Mouse (Mus musculus) neural tube, embryonic 15.5 days (tissue): ENCODE measurements around the gene Esrra. TPM values are rescaled to one million over a fixed set of nuclear protein-coding genes. Genes with fewer than 3 reads are reported as not detected.
A peak's percentile ranks its signal among the peaks of the same experiment; 100 is the strongest.

Experiments used
- ATAC-seq: fragments of 200-750 bp; cut with Nextera tagmentation; 2 replicates; pipeline ENCODE4 v1.8.0; 2017; ENCODE audit warnings: mild to moderate bottlenecking, moderate TSS enrichment, moderate library complexity; ENCODE audit not compliant: low FRiP score
- H3K27ac ChIP-seq: fragments of 300-500 bp; sonication (generic); replicated peaks from 2 replicates; pipeline ENCODE4 v1.5.1; 2015; ENCODE audit warnings: mild to moderate bottlenecking, inconsistent platforms
- H3K27me3 ChIP-seq: fragments of 300-500 bp; sonication (generic); replicated peaks from 2 replicates; pipeline ENCODE4 v1.6.1; 2015; ENCODE audit warnings: inconsistent platforms
- H3K36me3 ChIP-seq: fragments of 300-500 bp; sonication (generic); 2 replicates; pipeline ENCODE4 v1.6.1; 2015; ENCODE audit warnings: inconsistent platforms
- H3K4me1 ChIP-seq: fragments of 300-500 bp; sonication (generic); 2 replicates; pipeline ENCODE4 v1.6.1; 2015; ENCODE audit warnings: inconsistent platforms
- H3K4me2 ChIP-seq: fragments of 300-500 bp; sonication (generic); 2 replicates; pipeline ENCODE4 v1.6.1; 2015; ENCODE audit warnings: inconsistent platforms, mild to moderate bottlenecking, moderate library complexity
- H3K4me3 ChIP-seq: fragments of 300-500 bp; sonication (generic); replicated peaks from 2 replicates; pipeline ENCODE4 v1.5.1; 2015; ENCODE audit warnings: mild to moderate bottlenecking, inconsistent platforms
- H3K9ac ChIP-seq: fragments of 300-500 bp; sonication (generic); replicated peaks from 2 replicates; pipeline ENCODE4 v1.6.1; 2015; ENCODE audit warnings: mild to moderate bottlenecking, inconsistent platforms
- H3K9me3 ChIP-seq: fragments of 300-500 bp; sonication (generic); replicated peaks from 2 replicates; pipeline ENCODE4 v1.6.1; 2016; ENCODE audit warnings: inconsistent platforms
- WGBS: fragments of 180-500 bp; shearing (Covaris S2); methylation state at CpG from one replicate; pipeline ENCODE4 v1.1.7; 2015; ENCODE audit warnings: mixed read lengths; 5-methylcytosine and 5-hydroxymethylcytosine counted together
- polyA plus RNA-seq: library from polyadenylated mRNA; unstranded; fragments of >200 nt; fragmentation: Nextera tagmentation; extraction: Ambion mirVana; gene quantifications from 2 replicates; pipeline ENCODE4 v1.2.1, GENCODE M21; 2015

Gene Esrra
- polyA plus RNA-seq, 1 experiment from 2014 or later: 17.1 TPM

DNA sequence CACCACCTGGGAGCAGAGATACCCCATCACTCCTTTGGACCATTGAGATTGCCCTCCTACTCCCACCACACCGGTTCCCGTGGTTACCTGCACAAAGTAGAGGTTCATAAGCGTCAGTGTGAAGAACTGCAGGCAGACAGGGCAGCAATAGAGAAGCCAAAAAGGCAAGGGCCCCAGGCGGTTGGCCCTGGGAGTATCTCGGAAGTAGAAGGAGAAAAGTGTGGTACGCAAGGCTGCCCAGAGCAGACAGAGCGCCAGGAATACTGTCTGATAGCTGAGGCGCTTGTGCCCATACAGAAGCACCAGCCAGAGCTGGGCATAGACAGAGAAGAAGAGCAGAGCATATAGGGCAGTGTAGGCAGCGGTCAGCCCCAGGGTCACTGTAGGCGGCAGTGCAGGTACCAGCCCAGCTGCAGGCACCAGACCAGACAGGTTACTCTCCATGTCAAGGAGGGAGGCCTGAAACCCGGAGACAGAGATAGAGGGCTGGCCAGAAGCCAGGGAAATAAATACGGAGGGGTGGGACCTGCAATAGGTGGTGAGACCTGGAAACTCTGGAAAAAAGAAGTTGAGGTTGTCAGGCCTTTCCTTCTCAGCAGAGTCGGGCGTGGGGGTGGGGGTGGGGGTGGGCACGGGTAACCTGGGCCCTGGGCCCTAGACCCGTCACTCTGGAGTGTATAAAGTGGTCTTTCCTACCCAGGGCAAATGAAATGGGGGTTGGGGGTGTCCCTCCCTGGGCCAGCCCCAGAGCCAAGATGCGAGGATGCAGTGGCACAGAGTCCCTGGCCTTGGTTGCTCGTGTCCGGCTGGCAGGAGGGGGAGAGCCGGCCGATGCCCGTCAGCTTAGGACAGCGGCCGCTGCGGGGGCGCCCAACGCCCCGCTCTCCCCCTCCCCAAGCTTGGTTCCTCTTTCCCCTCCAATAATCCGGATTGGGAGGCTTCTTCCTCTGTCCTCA, 19.1 kb upstream of the Esrra start:
- peaks cover 56% of the 10 kb centered on the region for H3K4me1 ChIP-seq
- H3K9ac ChIP-seq: peak overlapping the region; percentile 97
- no peaks in the 10 kb centered on the region for H3K9me3 ChIP-seq
- peak overlapping the region; percentile 78 for H3K4me3 ChIP-seq
- H3K4me2 ChIP-seq: peak overlapping the region; percentile 99
- H3K27me3 ChIP-seq: peaks cover 18% of the 10 kb centered on the region
- peaks cover 8% of the 10 kb centered on the region; the same call in 1 of the 2 replicates for H3K36me3 ChIP-seq
- peak overlapping the region; percentile 96 for H3K27ac ChIP-seq
- peak; percentile 16; the same call in 1 of the 2 replicates for ATAC-seq
- WGBS: 23% methylated on average over 28 of the region's 29 CpGs

DNA sequence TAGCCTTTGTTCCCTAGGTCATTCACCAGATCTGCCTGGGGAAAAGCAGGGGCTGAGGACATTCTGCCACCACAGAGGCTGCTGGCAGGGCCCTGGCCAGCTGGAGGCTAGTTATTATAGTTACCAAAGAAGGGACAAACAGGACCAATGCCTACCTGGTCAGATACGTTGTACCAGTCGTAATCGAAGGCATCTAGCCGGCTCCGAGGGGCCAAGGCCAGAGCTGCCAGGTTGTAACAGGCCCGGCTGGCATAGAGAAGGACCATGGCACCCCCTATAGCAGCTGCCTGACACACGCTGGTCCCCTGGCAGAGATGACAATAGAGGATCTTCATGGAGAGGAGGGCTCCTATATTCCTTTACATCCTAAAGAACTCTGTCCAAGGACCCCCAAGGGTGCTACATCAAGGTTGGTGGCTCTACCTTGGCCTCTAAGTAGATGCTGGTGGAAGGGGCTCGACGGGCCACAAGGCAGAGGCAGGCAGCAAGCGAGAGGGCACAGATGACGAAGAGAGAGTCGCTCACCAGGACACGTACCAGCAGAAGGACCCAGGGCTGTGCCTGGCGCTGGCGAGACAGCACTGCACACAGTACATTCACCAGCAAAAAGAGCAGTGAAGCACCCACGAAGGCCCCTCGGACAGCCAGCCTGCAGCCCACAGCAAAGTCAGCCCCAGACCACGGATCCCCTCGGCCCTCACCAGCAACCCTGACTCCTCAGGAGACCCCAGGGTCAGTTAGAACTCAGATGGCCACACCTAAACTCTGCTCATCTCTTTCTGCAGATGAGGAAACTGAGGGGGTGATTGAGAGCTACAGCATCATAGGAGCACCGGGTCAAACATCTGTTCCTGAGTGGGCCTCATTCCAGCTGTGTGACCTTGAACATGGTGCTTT, 17.7 kb upstream of the Esrra start:
- Histone ChIP-seq H3K4me2 (peak overlapping the region; percentile 99), H3K9me3 (no peaks in the 10 kb centered on the region), H3K27ac (no peak overlapping the region), H3K4me1 (peaks cover 58% of the 10 kb centered on the region), H3K27me3 (peaks cover 29% of the 10 kb centered on the region), H3K36me3 (0 out of 2 replicates have a peak, but pooled peaks cover 6% of the 10 kb centered on the region), H3K4me3 (peak overlapping the region; percentile 78), H3K9ac (peak overlapping the region; percentile 40)
- 93% methylated on average over 20 of the region's 20 CpGs for WGBS
- no peak for ATAC-seq

DNA sequence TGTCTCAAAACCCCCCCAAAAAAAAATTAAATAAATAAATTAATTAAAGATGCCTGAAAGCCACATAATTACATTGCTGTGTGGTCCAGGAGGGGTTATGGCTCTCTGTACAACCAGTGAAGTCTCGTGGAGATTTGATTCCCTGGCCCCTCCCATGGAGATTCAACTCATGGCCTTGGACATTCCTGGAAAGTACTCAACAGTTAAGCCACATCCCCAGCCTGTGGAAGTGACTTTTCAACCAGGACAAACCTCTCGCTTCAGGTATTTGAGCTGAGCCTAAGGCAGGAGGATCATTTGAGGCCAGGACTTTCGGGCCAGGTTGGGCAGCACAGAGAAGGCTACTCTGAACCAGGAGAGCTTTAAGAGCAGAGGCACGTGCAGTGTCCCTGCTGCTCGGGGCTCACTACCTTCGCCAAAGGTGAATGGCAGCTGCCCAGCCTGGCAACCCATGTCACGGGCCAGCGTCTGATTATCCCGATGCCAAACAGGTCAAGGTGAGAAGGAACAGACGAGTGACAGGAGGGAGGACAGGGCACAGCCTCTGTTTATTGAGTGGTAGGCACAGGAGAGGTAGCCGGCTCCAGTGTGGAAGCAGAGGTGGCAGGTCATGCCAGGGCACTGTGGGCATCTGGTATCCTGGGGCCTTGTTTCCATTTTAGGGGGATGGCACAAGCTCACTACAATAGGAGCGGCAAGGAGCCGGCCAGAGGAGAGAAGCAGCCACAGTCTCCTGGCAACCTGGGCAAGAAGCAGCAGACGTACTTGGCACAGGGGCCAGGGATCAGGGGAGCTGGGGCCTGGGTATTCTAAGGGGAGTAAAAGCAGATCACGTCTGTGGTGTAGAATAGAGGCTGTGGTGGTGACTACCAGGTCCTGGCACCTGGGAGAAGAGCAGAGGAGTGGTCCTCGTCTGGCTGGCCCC, 16.2 kb upstream of the Esrra start:
- peaks cover 61% of the 10 kb centered on the region for H3K4me1 ChIP-seq
- H3K9me3 ChIP-seq: no peaks in the 10 kb centered on the region
- H3K27ac ChIP-seq: no peak overlapping the region
- H3K27me3 ChIP-seq: peaks cover 37% of the 10 kb centered on the region
- H3K4me2 ChIP-seq: peak overlapping the region; percentile 99; the same call in 1 of the 2 replicates
- H3K9ac ChIP-seq: 0 out of 2 replicates have a peak overlapping the region, but pooled peaks have one; percentile 7
- H3K36me3 ChIP-seq: 0 out of 2 replicates have a peak, but pooled peaks cover 6% of the 10 kb centered on the region
- H3K4me3 ChIP-seq: no peak overlapping the region
- no peak for ATAC-seq
- WGBS: 79% methylated on average over 16 of the region's 16 CpGs

GRCm38 (mm10) chr19:6936299-6936698, 14.7 kb upstream of the Esrra start:
- H3K9me3 ChIP-seq: no peaks in the 10 kb centered on the region
- H3K36me3 ChIP-seq: 0 out of 2 replicates have a peak, but pooled peaks cover 6% of the 10 kb centered on the region
- peaks cover 52% of the 10 kb centered on the region for H3K27me3 ChIP-seq
- H3K4me2 ChIP-seq: no peak overlapping the region
- H3K4me1 ChIP-seq: peaks cover 54% of the 10 kb centered on the region
- H3K4me3 ChIP-seq: no peak overlapping the region
- no peak overlapping the region for H3K27ac ChIP-seq
- WGBS: 27% methylated on average over 3 of the region's 3 CpGs
- no peak overlapping the region for H3K9ac ChIP-seq
- no peak for ATAC-seq

DNA sequence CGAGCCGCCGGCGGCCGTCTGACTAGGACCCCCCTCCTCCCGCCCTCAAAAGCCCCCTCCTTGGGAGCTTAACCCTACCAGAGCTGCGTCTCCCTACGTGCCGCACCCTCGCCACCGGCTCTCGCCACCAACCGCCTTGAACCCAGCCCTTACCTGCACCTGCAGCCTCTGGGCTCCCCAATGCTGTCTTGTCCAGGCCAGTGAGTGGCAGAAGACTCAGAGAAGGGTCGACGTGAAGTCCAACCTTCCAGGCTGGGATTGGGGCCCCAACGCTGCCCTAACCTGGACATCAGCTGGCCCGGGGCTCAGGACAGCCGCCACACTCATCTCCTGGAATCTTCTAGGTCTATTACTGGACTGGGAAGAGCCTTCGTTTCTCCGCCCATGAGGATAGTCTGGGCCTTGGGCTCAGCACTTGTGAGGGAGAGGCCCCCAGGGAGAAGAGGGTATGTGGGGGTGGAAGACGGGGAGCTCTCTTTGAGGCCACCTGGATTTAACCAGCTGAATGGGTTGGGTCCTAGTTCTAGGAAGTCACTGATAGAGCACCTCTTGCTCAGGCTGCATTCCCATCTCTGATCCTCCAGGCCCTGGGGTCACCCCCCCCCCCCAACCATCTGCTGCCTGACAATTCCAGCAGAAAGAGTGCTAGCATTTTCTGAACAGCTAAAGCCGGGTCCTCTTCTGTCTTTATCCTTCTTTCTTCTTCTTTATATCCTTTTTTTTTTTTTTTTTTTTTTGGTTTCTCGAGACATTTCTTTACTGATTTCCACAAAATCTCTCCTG, 12.8 kb upstream of the Esrra start, which contains the start of gene Kcnk4:
Gene Kcnk4, minus strand, starts transcription at position 321 of the 783 bp plus-strand sequence.
- Histone ChIP-seq H3K4me2 (peak within 1 kb of the TSS; percentile 76), H3K4me1 (peaks cover 37% of the 10 kb centered on the region), H3K36me3 (0 out of 2 replicates have a peak, but pooled peaks cover 6% of the 10 kb centered on the region), H3K9ac (peak within 1 kb of the TSS; percentile 50), H3K4me3 (peak within 1 kb of the TSS; percentile 47), H3K27me3 (peaks cover 66% of the 10 kb centered on the region), H3K9me3 (no peaks in the 10 kb centered on the region), H3K27ac (peak within 1 kb of the TSS; percentile 42; the same call in 1 of the 2 replicates)
- WGBS: 15% methylated on average over 17 of the region's 23 CpGs
- ATAC-seq: no peak

DNA sequence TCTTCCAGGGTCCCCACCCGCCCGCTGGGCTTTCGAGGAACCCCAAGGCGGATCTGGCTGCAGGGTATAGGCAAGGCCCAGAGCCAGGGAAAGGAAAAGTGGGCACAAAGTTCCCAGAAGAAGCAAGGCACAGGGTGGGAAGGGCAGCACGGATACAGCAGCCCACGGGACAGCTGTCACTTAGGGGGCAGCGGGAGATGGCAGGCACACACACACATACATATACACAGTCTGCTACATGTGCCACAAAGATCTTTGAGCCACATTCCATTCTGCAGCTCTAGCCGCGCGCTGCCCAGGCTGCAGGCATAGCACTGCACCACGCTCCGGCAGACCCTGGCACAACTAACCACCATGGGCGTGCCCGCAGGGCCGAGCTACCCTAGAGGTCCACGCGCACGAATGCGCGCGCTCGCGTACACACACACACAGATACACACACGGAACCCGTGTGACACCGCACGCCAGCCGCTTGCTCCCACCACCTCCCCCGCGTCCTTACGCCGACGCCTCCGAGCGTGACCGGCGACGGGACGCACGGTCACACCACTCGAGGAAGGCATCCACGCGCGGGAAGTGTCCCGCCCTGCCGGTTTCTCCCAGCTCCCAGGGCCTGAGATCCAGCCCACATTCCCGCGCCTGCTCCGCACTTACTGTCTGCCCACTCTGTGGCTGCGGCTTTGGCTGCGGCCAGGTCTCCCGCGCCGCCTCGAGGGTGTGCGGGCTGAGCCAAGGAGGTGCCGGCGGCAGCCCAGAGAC, 12.0 kb upstream of the Esrra start:
- H3K27me3 ChIP-seq: peaks cover 74% of the 10 kb centered on the region
- 0 out of 2 replicates have a peak, but pooled peaks cover 6% of the 10 kb centered on the region for H3K36me3 ChIP-seq
- peak overlapping the region; percentile 76 for H3K4me2 ChIP-seq
- no peaks in the 10 kb centered on the region for H3K9me3 ChIP-seq
- ATAC-seq: peak; percentile 79
- 4% methylated on average over 53 of the region's 58 CpGs for WGBS
- H3K9ac ChIP-seq: peak overlapping the region; percentile 50
- peak overlapping the region; percentile 47 for H3K4me3 ChIP-seq
- H3K4me1 ChIP-seq: peaks cover 29% of the 10 kb centered on the region
- peak overlapping the region; percentile 42; the same call in 1 of the 2 replicates for H3K27ac ChIP-seq

DNA sequence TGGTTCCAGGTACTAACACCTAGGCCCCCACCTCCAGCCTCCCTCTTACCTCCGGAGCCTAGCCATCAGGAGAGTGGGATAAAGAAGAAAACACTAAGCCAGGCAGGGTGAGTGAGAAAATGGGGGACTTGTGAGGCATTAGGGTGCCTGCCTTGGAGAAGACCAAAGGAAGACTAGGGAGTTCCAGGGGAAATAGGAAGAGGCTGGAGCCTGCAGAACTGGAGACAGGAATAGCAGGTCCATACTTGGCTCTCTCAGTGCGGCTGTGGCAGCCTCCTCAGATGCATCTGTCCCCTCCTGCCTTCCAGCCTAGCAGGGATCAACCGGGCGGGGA, 11.5 kb upstream of the Esrra start:
- H3K4me2 ChIP-seq: peak overlapping the region; percentile 76
- peaks cover 24% of the 10 kb centered on the region for H3K4me1 ChIP-seq
- H3K9ac ChIP-seq: 0 out of 2 replicates have a peak overlapping the region, but pooled peaks have one; percentile 50
- H3K4me3 ChIP-seq: peak overlapping the region; percentile 47
- H3K36me3 ChIP-seq: 0 out of 2 replicates have a peak, but pooled peaks cover 4% of the 10 kb centered on the region
- no peak for ATAC-seq
- 0 out of 2 replicates have a peak overlapping the region, but pooled peaks have one; percentile 2 for H3K27ac ChIP-seq
- peaks cover 79% of the 10 kb centered on the region for H3K27me3 ChIP-seq
- no peaks in the 10 kb centered on the region for H3K9me3 ChIP-seq
- 29% methylated on average over 4 of the region's 4 CpGs for WGBS

- H3K4me1 ChIP-seq: peaks cover 18% of the 10 kb centered on the region
- 35% methylated on average over 1 of the region's 1 CpGs for WGBS
- no peak overlapping the region for H3K9ac ChIP-seq
- no peak for ATAC-seq
- no peak overlapping the region for H3K4me2 ChIP-seq
- peaks cover 83% of the 10 kb centered on the region for H3K27me3 ChIP-seq
- H3K36me3 ChIP-seq: no peaks in the 10 kb centered on the region
- no peaks in the 10 kb centered on the region for H3K9me3 ChIP-seq
- H3K4me3 ChIP-seq: no peak overlapping the region
- no peak overlapping the region for H3K27ac ChIP-seq
These were observed 10.4 kb upstream of the Esrra start for GRCm38 (mm10) chr19:6932018-6932417.

GRCm38 (mm10) chr19:6931002-6931401, 9.4 kb upstream of the Esrra start:
- H3K27me3 ChIP-seq: peaks cover 86% of the 10 kb centered on the region
- no peak overlapping the region for H3K4me3 ChIP-seq
- no peaks in the 10 kb centered on the region for H3K36me3 ChIP-seq
- H3K4me2 ChIP-seq: no peak overlapping the region
- WGBS: 0% methylated on average over 2 of the region's 2 CpGs
- H3K9me3 ChIP-seq: no peaks in the 10 kb centered on the region
- H3K9ac ChIP-seq: no peak overlapping the region
- no peak overlapping the region for H3K27ac ChIP-seq
- H3K4me1 ChIP-seq: peaks cover 21% of the 10 kb centered on the region
- no peak for ATAC-seq
